Mouse (Mus musculus) midbrain, embryonic 12.5 days (tissue): ENCODE measurements around the gene T. TPM values are rescaled to one million over a fixed set of nuclear protein-coding genes. Genes with fewer than 3 reads are reported as not detected.

Source experiments
- ATAC-seq: fragments of 200-750 bp; cut with Nextera tagmentation; 2 replicates; pipeline ENCODE4 v1.8.0; 2017; ENCODE audit warnings: low read depth, moderate TSS enrichment, moderate library complexity; ENCODE audit not compliant: low FRiP score
- H3K27ac ChIP-seq: fragments of 300-500 bp; sonication (generic); replicated peaks from 2 replicates; pipeline ENCODE4 v1.5.1; 2016; ENCODE audit warnings: mild to moderate bottlenecking
- H3K27me3 ChIP-seq: fragments of 300-500 bp; sonication (generic); 2 replicates; pipeline ENCODE4 v1.6.1; 2016; ENCODE audit warnings: mild to moderate bottlenecking
- H3K36me3 ChIP-seq: fragments of 300-500 bp; sonication (generic); 2 replicates; pipeline ENCODE4 v1.6.1; 2016
- H3K4me1 ChIP-seq: fragments of 300-500 bp; sonication (generic); 2 replicates; pipeline ENCODE4 v1.6.1; 2016
- H3K4me2 ChIP-seq: fragments of 300-500 bp; sonication (generic); replicated peaks from 2 replicates; pipeline ENCODE4 v1.6.1; 2016; ENCODE audit warnings: mild to moderate bottlenecking, moderate library complexity
- H3K4me3 ChIP-seq: fragments of 300-500 bp; sonication (generic); 2 replicates; pipeline ENCODE4 v1.5.1; 2016; ENCODE audit warnings: mild to moderate bottlenecking
- H3K9ac ChIP-seq: fragments of 300-500 bp; sonication (generic); replicated peaks from 2 replicates; pipeline ENCODE4 v1.6.1; 2016; ENCODE audit warnings: mild to moderate bottlenecking, moderate library complexity
- H3K9me3 ChIP-seq: fragments of 300-500 bp; sonication (generic); 2 replicates; pipeline ENCODE4 v1.6.1; 2016; ENCODE audit warnings: mild to moderate bottlenecking
- WGBS: fragments of 180-500 bp; shearing (Covaris S2); methylation state at CpG from one replicate; pipeline ENCODE4 v1.1.7; 2016; 5-methylcytosine and 5-hydroxymethylcytosine counted together
- polyA plus RNA-seq: library from polyadenylated mRNA; unstranded; fragments of >200 nt; fragmentation: Nextera tagmentation; extraction: Ambion mirVana; gene quantifications from 2 replicates; pipeline ENCODE4 v1.2.1, GENCODE M21; 2016

The T gene
- polyA plus RNA-seq, 1 experiment from 2014 or later: 0.64 TPM

DNA sequence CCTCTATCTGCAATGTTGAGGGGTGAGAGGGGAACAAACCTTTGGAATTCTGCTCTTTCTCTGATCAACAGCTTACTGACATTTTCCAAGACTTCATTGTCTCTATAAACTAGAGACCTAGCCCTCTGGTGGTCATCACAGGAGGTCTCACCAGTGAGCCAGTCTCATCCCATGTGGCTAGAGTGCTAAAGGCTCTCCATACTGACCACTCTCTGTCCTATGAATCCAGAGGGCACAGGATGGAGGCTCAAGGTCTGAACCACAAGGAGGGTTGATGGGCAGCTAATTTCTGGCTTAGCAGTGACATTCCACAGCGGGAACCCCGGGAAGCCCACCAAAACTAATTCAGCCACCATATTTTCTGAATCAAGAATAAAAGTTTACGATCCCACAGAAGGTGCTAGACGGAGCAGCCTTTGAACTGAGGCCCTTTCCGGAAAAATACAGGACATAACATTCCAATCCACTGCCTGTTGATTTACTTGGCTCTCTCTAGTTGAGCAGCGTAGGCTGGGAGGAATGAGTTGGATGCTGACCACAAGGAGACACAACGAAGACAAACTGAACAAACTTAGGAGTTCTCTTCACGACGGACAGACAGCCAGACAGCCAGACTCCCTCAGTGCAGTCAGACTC is 45.4 kb downstream of the T start:
- no peaks in the 10 kb centered on the region for H3K36me3 ChIP-seq
- H3K27ac ChIP-seq: no peak overlapping the region
- no peak overlapping the region for H3K4me2 ChIP-seq
- no peaks in the 10 kb centered on the region for H3K4me1 ChIP-seq
- no peak overlapping the region for H3K9ac ChIP-seq
- ATAC-seq: no peak
- no peaks in the 10 kb centered on the region for H3K27me3 ChIP-seq
- no peak overlapping the region for H3K4me3 ChIP-seq
- no peaks in the 10 kb centered on the region for H3K9me3 ChIP-seq
- 86% methylated on average over 9 of the region's 9 CpGs for WGBS

- Histone ChIP-seq H3K27me3 (no peaks in the 10 kb centered on the region), H3K36me3 (no peaks in the 10 kb centered on the region), H3K4me3 (no peak overlapping the region), H3K4me2 (no peak overlapping the region), H3K4me1 (no peaks in the 10 kb centered on the region), H3K27ac (no peak overlapping the region), H3K9ac (no peak overlapping the region), H3K9me3 (no peaks in the 10 kb centered on the region)
- 88% methylated on average over 10 of the region's 10 CpGs for WGBS
- ATAC-seq: no peak
Observed at GRCm38 (mm10) chr17:8481797-8482196, 47.6 kb downstream of the T start.

GRCm38 (mm10) chr17:8482876-8483275 is 48.7 kb downstream of the T start:
- no peaks in the 10 kb centered on the region for H3K27me3 ChIP-seq
- WGBS: 83% methylated on average over 7 of the region's 7 CpGs
- no peak overlapping the region for H3K4me2 ChIP-seq
- H3K9ac ChIP-seq: no peak overlapping the region
- no peaks in the 10 kb centered on the region for H3K4me1 ChIP-seq
- no peak overlapping the region for H3K4me3 ChIP-seq
- ATAC-seq: no peak
- no peak overlapping the region for H3K27ac ChIP-seq
- no peaks in the 10 kb centered on the region for H3K36me3 ChIP-seq
- H3K9me3 ChIP-seq: no peaks in the 10 kb centered on the region

GRCm38 (mm10) chr17:8484246-8484645 is 50.0 kb downstream of the T start:
- no peak overlapping the region for H3K9ac ChIP-seq
- H3K4me2 ChIP-seq: no peak overlapping the region
- 74% methylated on average over 3 of the region's 3 CpGs for WGBS
- no peaks in the 10 kb centered on the region for H3K9me3 ChIP-seq
- H3K27ac ChIP-seq: no peak overlapping the region
- ATAC-seq: no peak
- no peak overlapping the region for H3K4me3 ChIP-seq
- H3K27me3 ChIP-seq: 0 out of 2 replicates have a peak, but pooled peaks cover 2% of the 10 kb centered on the region
- no peaks in the 10 kb centered on the region for H3K4me1 ChIP-seq
- H3K36me3 ChIP-seq: no peaks in the 10 kb centered on the region

GRCm38 (mm10) chr17:8485146-8485545 is 50.9 kb downstream of the T start:
- Histone ChIP-seq H3K27ac (no peak overlapping the region), H3K9me3 (no peaks in the 10 kb centered on the region), H3K9ac (no peak overlapping the region), H3K27me3 (0 out of 2 replicates have a peak, but pooled peaks cover 2% of the 10 kb centered on the region), H3K4me3 (no peak overlapping the region), H3K36me3 (no peaks in the 10 kb centered on the region), H3K4me2 (no peak overlapping the region), H3K4me1 (no peaks in the 10 kb centered on the region)
- no peak for ATAC-seq

DNA sequence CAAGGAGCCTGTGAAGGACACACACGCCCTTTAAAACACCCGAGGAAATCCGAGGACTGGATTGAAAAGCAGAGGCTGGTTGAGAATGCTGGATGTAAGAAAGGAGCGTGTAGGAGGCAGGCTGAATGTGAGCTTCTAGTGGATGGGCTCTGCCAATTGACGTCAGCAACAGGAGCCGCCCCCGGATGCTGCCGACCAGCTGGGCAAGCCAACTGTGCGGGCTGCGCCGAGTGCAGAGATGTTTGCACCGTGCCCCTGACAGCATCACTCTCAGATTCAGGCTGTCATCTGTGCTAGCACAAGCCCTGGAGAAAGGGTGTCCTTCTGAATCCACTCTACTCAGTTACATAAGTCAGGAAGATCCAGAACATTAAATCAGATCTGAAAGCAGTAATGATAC is 53.6 kb downstream of the T start:
- no peaks in the 10 kb centered on the region for H3K4me1 ChIP-seq
- H3K4me2 ChIP-seq: no peak overlapping the region
- H3K27ac ChIP-seq: no peak overlapping the region
- 65% methylated on average over 12 of the region's 12 CpGs for WGBS
- H3K27me3 ChIP-seq: 0 out of 2 replicates have a peak, but pooled peaks cover 2% of the 10 kb centered on the region
- H3K9ac ChIP-seq: no peak overlapping the region
- no peak for ATAC-seq
- H3K36me3 ChIP-seq: no peaks in the 10 kb centered on the region
- no peaks in the 10 kb centered on the region for H3K9me3 ChIP-seq
- no peak overlapping the region for H3K4me3 ChIP-seq

GRCm38 (mm10) chr17:8490971-8491370 is 56.7 kb downstream of the T start:
- no peak for ATAC-seq

More at GRCm38 (mm10) chr17:8490971-8491370, 56.7 kb downstream of the T start:
- no peak overlapping the region for H3K9ac ChIP-seq
- H3K4me3 ChIP-seq: no peak overlapping the region
- H3K27ac ChIP-seq: no peak overlapping the region
- H3K27me3 ChIP-seq: 0 out of 2 replicates have a peak, but pooled peaks cover 2% of the 10 kb centered on the region
- H3K36me3 ChIP-seq: no peaks in the 10 kb centered on the region
- no peaks in the 10 kb centered on the region for H3K9me3 ChIP-seq
- no peak overlapping the region for H3K4me2 ChIP-seq
- 91% methylated on average over 5 of the region's 5 CpGs for WGBS
- H3K4me1 ChIP-seq: no peaks in the 10 kb centered on the region

Other genes with a start within 250 kb of the T start
- gene Ccr6, start 198.4 kb upstream of the T start, polyA plus RNA-seq: not detected in 2 replicates
- 116 TPM in 2 replicates for gene Mpc1, start 151.5 kb upstream of the T start, polyA plus RNA-seq
- 104 TPM in 2 replicates for gene Sft2d1, start 123.3 kb upstream of the T start, polyA plus RNA-seq
- 3.9 and 4.1 TPM in 2 replicates for gene Prr18, start 97.0 kb upstream of the T start, polyA plus RNA-seq
- 0.71 TPM in 1 of 2 replicates, not detected in the other for gene T2, start 78.4 kb upstream of the T start, polyA plus RNA-seq
- 9.9 and 11.5 TPM in 2 replicates for gene Pde10a, start 90.9 kb downstream of the T start, polyA plus RNA-seq
- not detected in 2 replicates for gene Gm17087, start 132.5 kb downstream of the T start, polyA plus RNA-seq